Mouse (Mus musculus): ENCODE measurements around the gene Acadvl. TPM values are rescaled to one million over a fixed set of nuclear protein-coding genes. Genes with fewer than 3 reads are reported as not detected.
"Not testable (repeated sequence)": the region's sequence is repeated elsewhere in the genome, so short reads cannot be mapped to it uniquely, and the experiment has no call there.

The Acadvl gene
- polyA plus RNA-seq, 1 experiment from 2014 or later: 81.1 TPM

DNA sequence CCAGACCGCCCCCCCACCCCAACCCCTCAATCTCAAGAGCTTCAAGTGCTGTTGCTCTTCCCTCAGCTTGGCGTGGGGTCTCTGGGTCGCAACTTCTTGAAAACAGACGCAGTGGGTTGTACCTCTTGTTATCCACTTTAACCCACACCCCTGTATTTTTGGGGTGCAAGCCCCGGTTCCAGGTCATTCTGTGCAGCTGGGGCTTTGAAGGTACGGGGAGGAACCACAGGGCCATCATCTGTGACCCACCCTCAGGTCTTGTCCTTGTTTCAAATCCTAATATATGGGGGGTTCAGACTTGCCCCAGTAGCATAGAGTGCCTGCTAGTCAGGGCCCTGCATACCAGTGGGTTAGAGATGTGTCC, 8.9 kb upstream of the Acadvl start:
- no peaks in the 10 kb centered on the region for H3K9me3 ChIP-seq
- H3K36me3 ChIP-seq: no peaks in the 10 kb centered on the region
- H3K4me1 ChIP-seq: peaks cover 89% of the 10 kb centered on the region
- 14% methylated on average over 6 of the region's 6 CpGs for WGBS
- peak overlapping the region; percentile 58 for H3K9ac ChIP-seq
- ATAC-seq (ENCODE audit: low FRiP score, low read depth): no peak
- 0 out of 2 replicates have a peak overlapping the region, but pooled peaks have one; percentile 22 for H3K27ac ChIP-seq
- H3K4me3 ChIP-seq: peak overlapping the region; percentile 38
- no peaks in the 10 kb centered on the region for H3K27me3 ChIP-seq
- H3K4me2 ChIP-seq (replicated peaks): peak overlapping the region; percentile 71

DNA sequence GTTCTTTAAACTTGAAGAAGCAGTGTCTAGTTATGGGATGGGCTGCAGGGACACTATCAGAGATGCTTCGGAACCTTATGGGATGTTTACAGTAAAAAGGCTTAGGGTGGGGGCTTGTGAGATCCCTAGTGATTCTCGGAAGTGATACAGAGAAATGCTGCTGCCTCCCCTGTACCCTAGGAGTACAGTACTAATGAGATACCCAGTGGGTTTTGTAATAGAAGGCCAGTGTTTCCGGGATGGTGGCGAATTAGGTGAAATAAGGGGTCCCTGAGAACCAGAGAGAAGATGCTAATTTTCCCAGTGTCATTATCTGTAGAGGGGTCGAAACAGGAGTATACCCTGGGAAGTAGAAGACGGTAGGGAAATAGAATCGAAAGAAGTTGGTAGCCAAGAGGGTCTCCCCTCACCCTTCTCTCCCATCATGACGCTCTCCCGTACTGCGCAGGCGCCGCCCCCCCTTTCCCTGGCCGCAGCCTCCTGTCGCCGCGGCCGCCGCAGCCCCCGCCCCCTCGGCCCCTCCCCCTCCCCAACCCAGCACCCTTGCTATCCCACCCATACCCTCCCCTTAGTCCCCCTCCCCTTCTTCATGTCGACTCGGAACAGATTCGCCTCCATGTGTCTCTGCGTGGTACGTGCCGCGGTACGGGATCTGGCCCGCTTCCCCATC, 8.4 kb upstream of the Acadvl start:
- WGBS: 5% methylated on average over 25 of the region's 29 CpGs
- Histone ChIP-seq H3K9ac (peak overlapping the region; percentile 58), H3K4me1 (peaks cover 88% of the 10 kb centered on the region), H3K4me2 (replicated peaks) (peak overlapping the region; percentile 71), H3K27me3 (no peaks in the 10 kb centered on the region), H3K27ac (no peak overlapping the region), H3K9me3 (no peaks in the 10 kb centered on the region), H3K36me3 (no peaks in the 10 kb centered on the region), H3K4me3 (peak overlapping the region; percentile 38)
- ATAC-seq (ENCODE audit: low FRiP score, low read depth): no peak

DNA sequence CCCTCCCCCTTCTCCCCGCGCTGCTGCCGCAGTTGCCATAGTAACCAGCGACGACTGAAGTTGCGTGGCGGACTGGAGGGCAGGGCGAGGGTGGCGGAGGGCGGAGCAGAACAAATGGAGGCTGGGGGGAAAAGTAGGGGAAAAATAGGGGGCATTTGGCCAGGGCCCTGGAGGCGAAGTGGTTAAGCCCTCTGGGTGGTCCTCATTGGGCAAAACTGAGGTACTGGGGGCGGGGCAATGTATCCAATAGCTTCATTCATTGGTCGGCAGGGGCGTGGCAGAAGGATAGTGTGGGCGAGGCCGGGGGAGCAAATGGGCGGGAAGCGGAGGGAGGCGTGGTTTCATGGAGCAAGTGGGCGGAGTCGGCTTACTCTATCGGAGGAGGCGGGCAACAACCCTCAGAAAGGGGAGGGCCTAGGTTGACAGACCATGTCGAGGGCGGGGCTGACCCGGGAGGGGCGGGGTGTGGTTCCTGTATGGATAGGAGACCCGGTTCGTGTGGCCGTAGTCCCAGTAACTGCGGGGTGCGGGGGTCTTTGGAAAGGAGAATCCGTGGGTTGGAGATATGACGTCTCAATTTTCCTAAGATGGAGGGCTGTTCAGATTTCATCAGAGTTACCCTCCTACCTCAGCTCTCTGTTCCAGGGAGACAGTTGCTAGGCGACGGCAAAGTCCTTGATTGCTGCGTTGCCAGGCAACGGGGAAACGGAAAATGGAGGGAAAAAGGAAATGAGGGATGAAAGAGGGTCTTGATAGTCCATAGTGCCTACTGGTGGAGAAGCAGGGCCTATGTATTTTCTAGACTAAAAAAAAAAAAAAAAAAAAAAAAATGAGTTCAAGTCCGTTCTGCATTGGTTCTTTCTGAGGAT, 6.3 kb upstream of the Acadvl start:
- H3K9me3 ChIP-seq: no peaks in the 10 kb centered on the region
- peaks cover 80% of the 10 kb centered on the region for H3K4me1 ChIP-seq
- peak overlapping the region; percentile 13; the same call in 1 of the 2 replicates for H3K9ac ChIP-seq
- WGBS: 1% methylated on average over 40 of the region's 40 CpGs
- H3K4me2 ChIP-seq (replicated peaks): peak overlapping the region; percentile 90
- H3K27ac ChIP-seq: peak overlapping the region; percentile 95; the same call in 1 of the 2 replicates
- peak; percentile 75 for ATAC-seq (ENCODE audit: low FRiP score, low read depth)
- H3K4me3 ChIP-seq: peak overlapping the region; percentile 75
- H3K36me3 ChIP-seq: no peaks in the 10 kb centered on the region
- no peaks in the 10 kb centered on the region for H3K27me3 ChIP-seq

DNA sequence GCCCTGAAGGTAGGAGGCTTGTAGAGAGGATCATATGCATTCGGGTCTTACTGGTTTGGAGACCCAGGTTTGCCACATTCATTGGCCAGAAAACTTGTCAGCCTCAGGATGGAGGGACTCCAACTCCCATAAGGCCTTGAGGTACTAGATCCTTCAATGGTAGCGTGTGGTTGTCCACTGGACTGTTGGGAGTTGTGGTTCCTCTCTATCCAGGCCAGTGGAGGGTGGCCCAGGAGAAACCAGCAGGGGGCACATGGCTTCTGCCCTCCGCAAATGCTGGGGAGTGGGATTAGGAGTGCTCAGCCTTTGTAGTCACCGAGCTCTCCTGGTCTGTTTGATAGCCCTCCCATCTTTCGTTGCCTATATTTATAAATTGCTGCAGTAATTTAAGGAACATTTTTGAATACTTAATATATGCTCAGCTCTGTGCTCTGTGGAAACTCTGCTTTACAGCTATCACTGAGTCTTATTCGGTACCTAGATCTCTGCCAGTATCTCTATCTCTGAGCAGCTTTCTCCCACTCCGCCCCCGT, 5.6 kb upstream of the Acadvl start:
- H3K27ac ChIP-seq: peak overlapping the region; percentile 95
- no peaks in the 10 kb centered on the region for H3K36me3 ChIP-seq

DNA sequence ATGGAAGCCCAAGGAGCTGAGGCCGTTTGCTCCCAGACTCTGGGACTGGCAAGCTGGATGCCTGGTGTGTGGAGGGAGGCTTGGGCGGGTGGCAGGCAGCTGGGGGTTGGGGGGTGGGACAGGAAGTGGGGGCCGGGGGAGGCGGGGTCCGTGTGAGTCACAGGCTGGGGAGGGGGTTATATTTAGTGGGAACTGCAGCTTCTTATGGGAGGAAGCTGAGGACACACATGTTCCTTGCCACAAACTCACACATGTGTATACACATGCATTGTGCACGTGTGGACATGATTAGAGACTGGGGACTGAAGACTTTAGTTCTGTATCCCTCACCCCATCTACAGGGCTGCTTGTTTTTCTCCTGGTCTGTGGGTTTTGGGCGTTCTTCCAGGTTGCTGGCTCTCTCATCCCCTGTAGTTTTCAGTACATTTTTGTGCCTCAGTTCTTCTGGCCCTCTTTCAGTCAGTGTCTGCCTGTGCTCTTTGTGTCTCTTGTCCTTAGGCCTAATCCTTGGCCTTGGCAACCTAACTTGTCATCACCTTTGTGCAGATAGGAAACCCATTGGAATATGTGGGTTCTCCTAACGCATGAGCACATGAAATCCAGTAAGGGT, 4.9 kb upstream of the Acadvl start:
- H3K4me1 ChIP-seq: peaks cover 67% of the 10 kb centered on the region
- H3K27ac ChIP-seq: peak overlapping the region; percentile 95
- peak overlapping the region; percentile 91 for H3K9ac ChIP-seq
- H3K4me3 ChIP-seq: peak overlapping the region; percentile 75
- H3K27me3 ChIP-seq: no peaks in the 10 kb centered on the region
- H3K4me2 ChIP-seq (replicated peaks): peak overlapping the region; percentile 90
- ATAC-seq (ENCODE audit: low FRiP score, low read depth): no peak
- H3K9me3 ChIP-seq: no peaks in the 10 kb centered on the region
- WGBS: 11% methylated on average over 7 of the region's 8 CpGs
- H3K36me3 ChIP-seq: no peaks in the 10 kb centered on the region

More for the DNA sequence above, 5.6 kb upstream of the Acadvl start:
- WGBS: under 1% methylated on average over 8 of the region's 8 CpGs
- Histone ChIP-seq H3K4me3 (peak overlapping the region; percentile 75), H3K27me3 (no peaks in the 10 kb centered on the region), H3K4me2 (replicated peaks) (peak overlapping the region; percentile 90), H3K4me1 (peaks cover 73% of the 10 kb centered on the region), H3K9me3 (no peaks in the 10 kb centered on the region), H3K9ac (peak overlapping the region; percentile 91)
- ATAC-seq (ENCODE audit: low FRiP score, low read depth): peak; percentile 74

DNA sequence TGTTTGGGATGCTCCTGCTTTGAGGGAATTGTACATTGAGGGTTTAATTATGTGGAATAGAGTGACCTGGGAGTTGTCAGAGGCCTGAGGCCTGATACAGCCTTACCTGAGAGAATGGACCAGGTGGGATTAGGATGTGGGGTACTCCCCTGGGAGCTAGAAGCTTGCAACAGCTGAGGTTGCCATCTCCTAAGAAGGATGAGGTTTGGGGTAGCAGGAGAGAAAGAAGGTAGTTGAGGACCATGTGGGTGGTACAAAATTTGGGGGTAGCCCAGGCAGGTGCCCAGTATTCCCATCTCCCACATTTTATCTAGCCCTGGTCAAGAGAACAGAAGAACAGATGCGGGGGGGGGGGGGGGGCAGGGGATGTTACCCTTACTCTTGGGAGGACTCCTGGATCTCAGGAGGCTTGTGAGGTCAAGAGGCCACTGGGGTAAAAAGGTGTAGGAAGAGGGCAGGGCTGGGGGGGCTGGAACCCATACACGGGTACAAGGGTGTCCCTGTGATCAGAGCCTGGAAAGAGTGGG, 4.3 kb upstream of the Acadvl start:
- no peaks in the 10 kb centered on the region for H3K9me3 ChIP-seq
- peak overlapping the region; percentile 75 for H3K4me3 ChIP-seq
- peaks cover 67% of the 10 kb centered on the region for H3K4me1 ChIP-seq
- H3K36me3 ChIP-seq: no peaks in the 10 kb centered on the region
- 7% methylated on average over 1 of the region's 2 CpGs for WGBS
- peak overlapping the region; percentile 91 for H3K9ac ChIP-seq
- no peak for ATAC-seq (ENCODE audit: low FRiP score, low read depth)
- no peaks in the 10 kb centered on the region for H3K27me3 ChIP-seq
- H3K4me2 ChIP-seq (replicated peaks): peak overlapping the region; percentile 90
- H3K27ac ChIP-seq: peak overlapping the region; percentile 95

DNA sequence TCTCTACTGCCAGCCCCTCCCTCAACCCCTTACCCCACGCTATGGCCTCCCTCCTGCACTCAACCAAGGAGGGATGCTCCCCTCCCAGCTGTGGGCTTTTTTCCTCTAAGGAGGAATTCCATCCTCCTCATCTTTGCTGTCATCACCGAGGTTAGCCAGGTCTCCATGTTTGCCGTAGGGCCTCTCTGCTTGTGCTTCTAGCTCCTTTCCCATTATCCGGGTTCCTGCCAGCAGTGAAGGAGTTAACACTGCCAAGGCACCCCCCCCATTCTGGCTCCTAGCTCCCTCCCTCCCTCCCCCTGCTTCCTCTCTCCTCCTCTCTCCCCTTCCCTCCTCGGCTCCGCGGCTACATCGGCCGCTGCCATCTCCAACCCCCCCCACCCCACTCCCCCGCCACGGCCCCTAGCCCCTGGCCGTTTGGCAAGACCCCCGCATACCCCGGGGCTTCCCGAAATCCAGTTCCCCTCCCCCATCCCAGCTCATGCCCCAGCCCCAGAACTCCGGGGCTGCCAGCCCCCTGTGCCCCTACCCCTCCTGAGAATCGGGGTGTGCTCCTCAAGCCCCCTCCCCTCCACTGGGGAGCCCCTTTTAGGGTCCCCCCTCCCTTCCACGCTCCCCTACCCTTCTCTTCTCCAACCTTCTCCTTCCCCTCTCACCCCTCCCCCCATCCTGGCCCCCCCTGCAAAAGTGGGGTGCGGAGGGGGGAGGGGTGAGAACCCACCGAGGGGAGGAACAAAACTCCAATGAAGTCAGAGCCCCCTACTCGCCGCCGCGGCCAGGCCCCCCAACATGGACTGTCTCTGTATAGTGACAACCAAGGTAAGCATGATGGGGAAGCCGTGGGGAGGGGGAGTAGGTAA, 3.1 kb upstream of the Acadvl start:
- Histone ChIP-seq H3K36me3 (peaks cover 7% of the 10 kb centered on the region), H3K4me1 (peaks cover 66% of the 10 kb centered on the region), H3K27me3 (no peaks in the 10 kb centered on the region), H3K9me3 (no peaks in the 10 kb centered on the region), H3K4me3 (peak overlapping the region; percentile 75), H3K9ac (peak overlapping the region; percentile 91), H3K27ac (peak overlapping the region; percentile 95), H3K4me2 (replicated peaks) (peak overlapping the region; percentile 90)
- WGBS: under 1% methylated on average over 20 of the region's 25 CpGs
- ATAC-seq (ENCODE audit: low FRiP score, low read depth): no peak

DNA sequence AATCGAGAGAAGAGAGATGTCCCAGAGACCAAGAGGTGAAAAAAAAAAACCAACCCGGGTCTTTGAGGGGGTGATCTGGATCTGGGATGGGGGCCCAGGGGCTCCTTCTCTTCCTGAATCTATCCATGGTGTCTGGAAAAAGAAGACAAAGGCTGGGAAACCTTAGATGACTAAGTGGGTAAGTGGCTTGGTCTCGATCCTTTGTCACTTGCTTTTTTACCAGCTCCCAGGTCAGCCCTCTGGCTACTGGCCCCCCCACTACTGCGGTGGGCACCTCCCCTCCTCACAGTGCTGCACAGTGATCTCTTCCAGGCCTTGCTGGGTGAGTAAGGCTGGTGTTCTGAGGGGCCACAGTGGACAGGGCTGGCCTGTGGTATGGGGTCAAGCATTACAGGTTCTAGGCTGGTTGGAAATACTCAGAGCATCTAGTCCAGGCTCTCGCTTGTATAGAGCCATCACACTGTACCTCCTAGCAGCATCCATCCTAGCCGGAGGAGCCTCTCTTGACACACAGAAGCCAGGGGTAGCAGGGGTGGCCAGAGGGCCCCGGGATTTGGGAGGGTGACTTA, 2.1 kb upstream of the Acadvl start:
- 40% methylated on average over 7 of the region's 7 CpGs for WGBS
- Histone ChIP-seq H3K27ac (peak overlapping the region; percentile 95), H3K9me3 (no peaks in the 10 kb centered on the region), H3K9ac (peak overlapping the region; percentile 91), H3K36me3 (peaks cover 18% of the 10 kb centered on the region), H3K4me1 (peaks cover 58% of the 10 kb centered on the region), H3K4me3 (peak overlapping the region; percentile 75), H3K4me2 (replicated peaks) (peak overlapping the region; percentile 90), H3K27me3 (no peaks in the 10 kb centered on the region)
- ATAC-seq (ENCODE audit: low FRiP score, low read depth): no peak

DNA sequence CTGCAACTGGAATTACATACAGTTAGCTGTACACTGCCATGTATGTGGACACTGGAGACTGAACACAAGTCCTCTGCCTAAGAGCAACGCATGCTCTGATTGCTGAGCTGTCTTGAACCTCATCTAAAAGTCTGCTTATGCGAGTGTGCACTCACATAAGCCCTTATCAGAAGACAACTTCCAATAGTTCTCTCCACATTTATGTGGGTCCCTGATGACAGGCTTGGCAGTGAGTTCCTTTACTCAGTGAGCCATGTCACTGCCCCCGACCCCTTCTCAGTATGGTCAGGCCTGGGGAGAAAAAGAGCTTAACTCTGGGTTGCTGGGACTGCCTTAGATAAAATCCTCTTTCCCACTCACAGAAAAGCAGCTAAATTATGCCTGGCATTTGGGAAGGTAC, 1.5 kb upstream of the Acadvl start, which contains the start of gene Dlg4:
Gene Dlg4 (plus strand): TSS at position 274 of the 400 bp plus-strand sequence.
- H3K4me1 ChIP-seq: peaks cover 52% of the 10 kb centered on the region

DNA sequence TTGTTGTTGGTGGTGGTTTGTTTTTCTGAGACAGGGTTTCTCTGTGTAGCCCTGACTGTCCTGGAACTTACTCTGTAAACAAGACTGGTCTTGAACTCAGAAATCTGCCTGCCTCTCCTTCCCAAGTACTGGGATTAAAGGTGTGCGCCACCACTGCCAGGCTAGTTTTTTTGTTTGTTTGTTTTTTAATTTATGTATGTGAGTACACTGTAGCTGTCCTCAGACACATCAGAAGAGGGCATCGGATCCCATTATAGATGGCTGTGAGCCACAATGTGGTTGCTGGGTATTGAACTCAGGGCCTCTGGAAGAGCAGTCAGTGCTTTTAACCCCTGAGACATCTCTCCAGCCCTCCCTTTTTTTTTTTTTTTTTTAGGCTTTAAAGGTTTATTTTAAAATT, 966 bp upstream of the Acadvl start:
- H3K4me2 ChIP-seq (replicated peaks); H3K27ac ChIP-seq; H3K9ac ChIP-seq; H3K4me3 ChIP-seq; H3K9me3 ChIP-seq; ATAC-seq (ENCODE audit: low FRiP score, low read depth); H3K27me3 ChIP-seq: not testable (repeated sequence)
- 85% methylated on average over 2 of the region's 2 CpGs for WGBS
- H3K36me3 ChIP-seq: peaks cover 29% of the 10 kb centered on the region
- peaks cover 50% of the 10 kb centered on the region for H3K4me1 ChIP-seq

More for the DNA sequence above, 1.5 kb upstream of the Acadvl start, which contains the start of gene Dlg4:
- no peaks in the 10 kb centered on the region for H3K9me3 ChIP-seq
- peak within 1 kb of the TSS; percentile 90 for H3K4me2 ChIP-seq (replicated peaks)
- H3K27me3 ChIP-seq: no peaks in the 10 kb centered on the region
- no peak for ATAC-seq (ENCODE audit: low FRiP score, low read depth)
- peak within 1 kb of the TSS; percentile 95 for H3K27ac ChIP-seq
- H3K4me3 ChIP-seq: peak within 1 kb of the TSS; percentile 75
- peak within 1 kb of the TSS; percentile 91 for H3K9ac ChIP-seq
- H3K36me3 ChIP-seq: peaks cover 24% of the 10 kb centered on the region
- 89% methylated on average over 3 of the region's 3 CpGs for WGBS

All from limb, embryonic 13.5 days (tissue).